8 mouse cellular contexts compared by ENCODE assay signal in the genomic region with DNA sequence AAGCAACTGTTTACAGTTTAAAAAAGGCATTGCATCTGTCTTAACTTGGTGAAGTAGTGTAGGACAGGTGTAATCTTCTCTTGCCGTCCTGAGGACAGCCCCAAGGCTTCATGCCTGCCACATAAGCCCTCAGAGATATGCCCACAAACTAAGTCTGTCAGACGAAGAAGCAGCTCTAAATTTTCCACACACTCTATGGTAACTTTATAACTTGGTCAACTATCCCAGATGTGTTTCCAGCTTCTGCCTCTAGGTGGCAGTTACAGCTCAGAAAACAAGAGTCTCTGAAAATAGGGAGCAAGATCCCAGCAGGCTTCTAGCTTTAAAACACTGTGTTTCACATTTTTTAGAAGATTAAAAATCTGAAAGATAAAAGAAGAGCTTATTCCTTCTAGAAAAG.
DNase-seq lines count a peak whose midpoint lies in the region; ATAC-seq lines count a peak whose summit lies in the region.

No protein-coding gene starts in this region.

- H3K4me3 ChIP-seq in kidney, embryonic 15.5 days (replicated peaks), result no peak overlapping the region
- no peak overlapping the region for H3K4me3 ChIP-seq in forebrain, embryonic 10.5 days
- H3K4me3 ChIP-seq in hindbrain, embryonic 16.5 days (ENCODE audit: low read length), result no peak overlapping the region

- no peak overlapping the region for H3K4me2 ChIP-seq in kidney, embryonic 15.5 days
- H3K4me2 ChIP-seq in hindbrain, embryonic 16.5 days (ENCODE audit: low read length), result no peak overlapping the region

- H3K9ac ChIP-seq in kidney, embryonic 15.5 days, result no peak overlapping the region
- H3K9ac ChIP-seq in hindbrain, embryonic 16.5 days (ENCODE audit: low read depth, low read length), result no peak overlapping the region

- no peak overlapping the region for H3K27ac ChIP-seq in kidney, embryonic 15.5 days
- no peak overlapping the region for H3K27ac ChIP-seq in forebrain, embryonic 10.5 days
- H3K27ac ChIP-seq in hindbrain, embryonic 16.5 days (ENCODE audit: low read depth, low read length), result no peak overlapping the region

- H3K9me3 ChIP-seq in kidney, embryonic 15.5 days (replicated peaks), result no peaks in the 10 kb centered on the region
- H3K9me3 ChIP-seq in forebrain, embryonic 10.5 days, result no peaks in the 10 kb centered on the region
- no peaks in the 10 kb centered on the region for H3K9me3 ChIP-seq in hindbrain, embryonic 16.5 days (ENCODE audit: control insufficient read depth, low read length)

- no peaks in the 10 kb centered on the region for H3K27me3 ChIP-seq in kidney, embryonic 15.5 days
- H3K27me3 ChIP-seq in forebrain, embryonic 10.5 days (ENCODE audit: poor library complexity, severe bottlenecking), result no peaks in the 10 kb centered on the region
- no peaks in the 10 kb centered on the region for H3K27me3 ChIP-seq in hindbrain, embryonic 16.5 days (replicated peaks; ENCODE audit: control insufficient read depth, insufficient read depth, low read length)

- no peak for ATAC-seq in kidney, embryonic 15.5 days (replicated peaks; ENCODE audit: low FRiP score)
- ATAC-seq in hindbrain, embryonic 16.5 days, result 0 out of 2 replicates have a peak, but pooled peaks have one; percentile 73
- ATAC-seq in megakaryocyte-erythroid progenitor cell, adult 5-6 weeks (replicated peaks; ENCODE audit: low FRiP score, low TSS enrichment, poor library complexity, severe bottlenecking), result peak; percentile 74

- no peaks in the 10 kb centered on the region for H3K4me1 ChIP-seq in kidney, embryonic 15.5 days
- H3K4me1 ChIP-seq in forebrain, embryonic 10.5 days, result no peaks in the 10 kb centered on the region
- no peaks in the 10 kb centered on the region for H3K4me1 ChIP-seq in hindbrain, embryonic 16.5 days (ENCODE audit: control insufficient read depth, insufficient read depth, low read depth, low read length)

- WGBS in kidney, embryonic 15.5 days, result 53% methylated on average over 2 of the region's 2 CpGs
- 65% methylated on average over 2 of the region's 2 CpGs for WGBS in forebrain, embryonic 10.5 days
- WGBS in hindbrain, embryonic 16.5 days, result 61% methylated on average over 2 of the region's 2 CpGs

- DNase-seq in kidney, adult 11 months, result peak; percentile 38
- DNase-seq in brain, embryonic 18.5 days (ENCODE audit: low read depth, low spot score), result peak; percentile 54
- DNase-seq in forebrain, embryonic 10.5 days (ENCODE audit: extremely low spot score, low spot score), result peak; percentile 29
- DNase-seq in left cerebral cortex, adult 11 months (ENCODE audit: low spot score), result peak; percentile 65
- DNase-seq in telencephalon, adult 2 months (ENCODE audit: low read depth, low spot score), result peak; percentile 51

- H3K36me3 ChIP-seq in kidney, embryonic 15.5 days, result peaks cover 48% of the 10 kb centered on the region
- peaks cover 75% of the 10 kb centered on the region for H3K36me3 ChIP-seq in forebrain, embryonic 10.5 days (replicated peaks)
- H3K36me3 ChIP-seq in hindbrain, embryonic 16.5 days (ENCODE audit: control insufficient read depth, insufficient read depth, low read length), result no peaks in the 10 kb centered on the region
